Mouse (Mus musculus) lung, postnatal 0 days (tissue): ENCODE measurements around the gene Nom1. TPM values are rescaled to one million over a fixed set of nuclear protein-coding genes. Genes with fewer than 3 reads are reported as not detected.
"Not testable (repeated sequence)": the region's sequence is repeated elsewhere in the genome, so short reads cannot be mapped to it uniquely, and the experiment has no call there.

Source experiments
- ATAC-seq: fragments of 200-750 bp; cut with Nextera tagmentation; 2 replicates; pipeline ENCODE4 v1.8.0; 2017; ENCODE audit warnings: moderate library complexity
- DNase-seq: peaks from one replicate; pipeline ENCODE4 v3.0.0-alpha.2; 2016; ENCODE audit warnings: low spot score
- H3K27ac ChIP-seq: fragments of 300-500 bp; sonication (generic); 2 replicates; pipeline ENCODE4 v1.5.1; 2014; ENCODE audit warnings: antibody characterized with exemption, mild to moderate bottlenecking, low read length, mixed read lengths
- H3K27me3 ChIP-seq: fragments of 300-500 bp; sonication (generic); replicated peaks from 2 replicates; pipeline ENCODE4 v1.6.1; 2014; ENCODE audit warnings: low read length, mixed read lengths; ENCODE audit not compliant: insufficient read depth
- H3K36me3 ChIP-seq: fragments of 300-500 bp; sonication (generic); 2 replicates; pipeline ENCODE4 v1.6.1; 2014; ENCODE audit warnings: low read length, mixed read lengths; ENCODE audit not compliant: insufficient read depth
- H3K4me1 ChIP-seq: fragments of 300-500 bp; sonication (generic); 2 replicates; pipeline ENCODE4 v1.6.1; 2014; ENCODE audit warnings: antibody characterized with exemption, low read depth, low read length, mixed read lengths; ENCODE audit not compliant: insufficient read depth
- H3K4me2 ChIP-seq: fragments of 300-500 bp; sonication (generic); replicated peaks from 2 replicates; pipeline ENCODE4 v1.6.1; 2014; ENCODE audit warnings: low read depth, mild to moderate bottlenecking, low read length, moderate library complexity, mixed read lengths
- H3K4me3 ChIP-seq: fragments of 300-500 bp; sonication (generic); 2 replicates; pipeline ENCODE4 v1.5.1; 2014; ENCODE audit warnings: low read depth, low read length
- H3K9ac ChIP-seq: fragments of 300-500 bp; sonication (generic); replicated peaks from 2 replicates; pipeline ENCODE4 v1.6.1; 2014; ENCODE audit warnings: low read depth, mild to moderate bottlenecking
- H3K9me3 ChIP-seq: fragments of 300-500 bp; sonication (generic); 2 replicates; pipeline ENCODE4 v1.6.1; 2016; ENCODE audit warnings: low read length, mixed read lengths
- CTCF ChIP-seq: IDR thresholded peaks from 2 replicates; pipeline ENCODE4 v1.5.1; 2016; ENCODE audit warnings: antibody characterized with exemption, mild to moderate bottlenecking
- EP300 ChIP-seq: IDR thresholded peaks from 2 replicates; pipeline ENCODE4 v1.6.1; 2016; ENCODE audit warnings: antibody characterized with exemption, mild to moderate bottlenecking, control low read depth
- WGBS: fragments of 180-500 bp; shearing (Covaris S2); extraction: QIAGEN DNeasy Blood & Tissue Kit; methylation state at CpG from one replicate; pipeline ENCODE4 v1.1.7; 2014; 5-methylcytosine and 5-hydroxymethylcytosine counted together
- polyA plus RNA-seq: library from polyadenylated mRNA; unstranded; fragments of >200 nt; fragmentation: Nextera tagmentation; extraction: Ambion mirVana; gene quantifications from 2 replicates; pipeline ENCODE4 v1.2.1, GENCODE M21; 2015

Nom1 gene
- polyA plus RNA-seq, 1 experiment from 2014 or later: 17.6 TPM

DNA sequence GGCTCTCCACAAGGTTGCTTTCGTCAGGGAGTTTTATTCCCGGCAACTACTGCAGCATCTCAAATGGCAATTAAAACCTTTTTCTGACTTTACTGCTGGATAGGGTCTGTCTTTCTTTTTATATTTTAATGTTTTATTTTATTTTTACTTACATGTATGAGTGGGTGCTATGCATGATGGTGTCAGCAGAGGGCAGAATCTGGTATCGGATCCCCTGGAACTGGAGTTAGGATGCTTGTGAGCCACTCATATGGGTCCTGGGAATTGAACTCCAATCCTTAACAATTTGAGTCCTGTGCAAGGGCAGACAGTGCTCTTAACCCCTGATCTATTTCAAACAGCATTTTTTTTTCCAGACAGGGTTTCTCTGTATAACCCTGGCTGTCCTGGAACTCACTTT, 21.4 kb upstream of the Nom1 start:
- no peak overlapping the region for H3K9ac ChIP-seq
- ATAC-seq (no peak), DNase-seq (no peak)
- no peak overlapping the region for H3K4me3 ChIP-seq
- no peaks in the 10 kb centered on the region for H3K9me3 ChIP-seq
- WGBS: 76% methylated on average over 3 of the region's 3 CpGs
- no peak for TF ChIP-seq EP300
- no peak; the same call in 1 of the 2 replicates for TF ChIP-seq CTCF
- no peaks in the 10 kb centered on the region for H3K27me3 ChIP-seq
- H3K4me1 ChIP-seq: no peaks in the 10 kb centered on the region
- H3K27ac ChIP-seq: no peak overlapping the region
- H3K36me3 ChIP-seq: no peaks in the 10 kb centered on the region
- H3K4me2 ChIP-seq: no peak overlapping the region

DNA sequence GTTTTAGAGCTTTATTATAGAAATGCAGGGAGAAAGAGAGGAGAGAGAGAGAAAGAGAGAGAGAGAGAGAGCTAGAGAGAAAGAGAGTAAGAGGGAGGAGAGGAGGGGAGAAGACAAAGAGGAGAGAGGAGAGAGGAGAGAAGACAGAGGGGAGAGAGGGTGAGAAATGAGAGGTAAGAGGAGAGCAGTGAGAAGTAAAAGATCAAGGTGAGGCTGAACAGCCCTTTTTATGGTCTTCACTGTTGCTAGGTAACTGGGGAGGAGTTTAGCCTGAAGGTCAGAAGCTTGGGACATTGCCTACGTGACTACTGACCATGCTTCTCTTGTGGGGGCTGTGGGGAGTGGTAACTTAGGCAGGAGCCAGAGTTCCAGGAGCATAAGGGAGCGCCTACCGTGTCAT, 11.1 kb upstream of the Nom1 start:
- H3K9ac ChIP-seq, ATAC-seq, DNase-seq, H3K4me1 ChIP-seq, H3K9me3 ChIP-seq, H3K36me3 ChIP-seq, H3K27ac ChIP-seq, H3K4me3 ChIP-seq, H3K4me2 ChIP-seq, H3K27me3 ChIP-seq: not testable (repeated sequence)
- WGBS: 46% methylated on average over 3 of the region's 3 CpGs

- peak overlapping the region; percentile 74 for H3K9ac ChIP-seq
- peak overlapping the region; percentile 89 for H3K27ac ChIP-seq
- H3K36me3 ChIP-seq: peaks cover 12% of the 10 kb centered on the region
- ATAC-seq (peak; percentile 63), DNase-seq (peak; percentile 55)
- H3K4me3 ChIP-seq: peak overlapping the region; percentile 85
- H3K4me2 ChIP-seq: peak overlapping the region; percentile 87
- TF ChIP-seq CTCF: no peak
- TF ChIP-seq EP300: no peak
- WGBS: under 1% methylated on average over 48 of the region's 48 CpGs
- H3K27me3 ChIP-seq: no peaks in the 10 kb centered on the region
- H3K4me1 ChIP-seq: peaks cover 13% of the 10 kb centered on the region
- no peaks in the 10 kb centered on the region for H3K9me3 ChIP-seq
Observed at GRCm38 (mm10) chr5:29434872-29435358, 451 bp downstream of the Nom1 start.

GRCm38 (mm10) chr5:29435491-29435890, 1.0 kb downstream of the Nom1 start:
- TF ChIP-seq EP300 (no peak), CTCF (no peak)
- Histone ChIP-seq H3K4me2 (peak overlapping the region; percentile 87), H3K36me3 (peaks cover 17% of the 10 kb centered on the region), H3K4me1 (peaks cover 13% of the 10 kb centered on the region), H3K9ac (peak overlapping the region; percentile 74), H3K9me3 (no peaks in the 10 kb centered on the region), H3K27ac (peak overlapping the region; percentile 89), H3K4me3 (peak overlapping the region; percentile 85), H3K27me3 (no peaks in the 10 kb centered on the region)
- DNase-seq (no peak), ATAC-seq (no peak)
- WGBS: 32% methylated on average over 8 of the region's 8 CpGs

- not testable (repeated sequence) for ATAC-seq, H3K4me3 ChIP-seq, DNase-seq, H3K4me2 ChIP-seq, H3K9ac ChIP-seq, H3K27ac ChIP-seq, H3K27me3 ChIP-seq, H3K9me3 ChIP-seq
- WGBS: 92% methylated on average over 6 of the region's 6 CpGs
- peaks cover 25% of the 10 kb centered on the region for H3K36me3 ChIP-seq
- peaks cover 13% of the 10 kb centered on the region for H3K4me1 ChIP-seq
Observed at GRCm38 (mm10) chr5:29436728-29437127, 2.3 kb downstream of the Nom1 start.

GRCm38 (mm10) chr5:29445275-29445674, 10.8 kb downstream of the Nom1 start:
- H3K9ac ChIP-seq: no peak overlapping the region
- no peak overlapping the region for H3K27ac ChIP-seq
- TF ChIP-seq EP300: no peak
- no peak for TF ChIP-seq CTCF
- peaks cover 59% of the 10 kb centered on the region for H3K36me3 ChIP-seq
- no peaks in the 10 kb centered on the region for H3K9me3 ChIP-seq
- H3K4me1 ChIP-seq: no peaks in the 10 kb centered on the region
- DNase-seq (no peak), ATAC-seq (no peak)
- no peak overlapping the region for H3K4me3 ChIP-seq
- 97% methylated on average over 2 of the region's 2 CpGs for WGBS
- no peaks in the 10 kb centered on the region for H3K27me3 ChIP-seq
- no peak overlapping the region for H3K4me2 ChIP-seq

GRCm38 (mm10) chr5:29452352-29452751, 17.9 kb downstream of the Nom1 start:
- H3K9me3 ChIP-seq: no peaks in the 10 kb centered on the region
- no peaks in the 10 kb centered on the region for H3K4me1 ChIP-seq
- DNase-seq: no peak
- no peak for TF ChIP-seq CTCF
- TF ChIP-seq EP300: no peak
- no peak overlapping the region for H3K4me3 ChIP-seq
- 70% methylated on average over 4 of the region's 4 CpGs for WGBS
- no peak overlapping the region for H3K9ac ChIP-seq
- H3K4me2 ChIP-seq: no peak overlapping the region
- no peak overlapping the region for H3K27ac ChIP-seq
- no peaks in the 10 kb centered on the region for H3K27me3 ChIP-seq
- ATAC-seq: no peak
- H3K36me3 ChIP-seq: peaks cover 18% of the 10 kb centered on the region; the same call in 1 of the 2 replicates
